In genomic region chr6:89673135-89673780, GRCm38 (mm10) we compare ENCODE assay signal across 17 mouse cellular contexts. TPM values are rescaled to one million over a fixed set of nuclear protein-coding genes. Genes with fewer than 3 reads are reported as not detected.
DNase-seq lines count a peak whose midpoint lies in the region; ATAC-seq lines count a peak whose summit lies in the region.
"Had no signal": no experiment of that assay in that cellular context is flagged by ENCODE, and none has a peak within 500 bp of the region (broad histone marks: within the 10 kb centered on the region; RNA-seq: fewer than 3 reads in every experiment).

No protein-coding gene starts in this region.

- ATAC-seq in hindbrain, embryonic 14.5 days (ENCODE audit: low FRiP score): peak; percentile 49; the same call in 1 of the 2 replicates
- peak; percentile 81 for ATAC-seq in hindbrain, embryonic 16.5 days

- H3K4me3 ChIP-seq in hindbrain, embryonic 14.5 days (replicated peaks; ENCODE audit: low read length): no peak overlapping the region
- no peak overlapping the region for H3K4me3 ChIP-seq in hindbrain, embryonic 10.5 days
- H3K4me3 ChIP-seq in hindbrain, embryonic 16.5 days (ENCODE audit: low read length): no peak overlapping the region
- H3K4me3 ChIP-seq: midbrain, embryonic 12.5 days had no signal

- H3K9ac ChIP-seq in hindbrain, embryonic 14.5 days: no peak overlapping the region
- no peak overlapping the region for H3K9ac ChIP-seq in hindbrain, embryonic 16.5 days (ENCODE audit: low read depth, low read length)
- H3K9ac ChIP-seq: midbrain, embryonic 12.5 days had no signal

- H3K9me3 ChIP-seq in hindbrain, embryonic 14.5 days (ENCODE audit: control insufficient read depth, low read length): no peaks in the 10 kb centered on the region
- no peaks in the 10 kb centered on the region for H3K9me3 ChIP-seq in hindbrain, embryonic 10.5 days
- H3K9me3 ChIP-seq in hindbrain, embryonic 16.5 days (ENCODE audit: control insufficient read depth, low read length): no peaks in the 10 kb centered on the region
- H3K9me3 ChIP-seq: midbrain, embryonic 12.5 days had no signal

- H3K36me3 ChIP-seq in hindbrain, embryonic 14.5 days (replicated peaks; ENCODE audit: control insufficient read depth, insufficient read depth): peaks cover 19% of the 10 kb centered on the region
- H3K36me3 ChIP-seq in hindbrain, embryonic 10.5 days: peaks cover 12% of the 10 kb centered on the region
- H3K36me3 ChIP-seq in hindbrain, embryonic 16.5 days (ENCODE audit: control insufficient read depth, insufficient read depth, low read length): peaks cover 5% of the 10 kb centered on the region

- DNase-seq in hindbrain, embryonic 14.5 days (ENCODE audit: low spot score): no peak
- DNase-seq in hindbrain, embryonic 10.5 days (ENCODE audit: low spot score): no peak
- DNase-seq in testis, postnatal 10 days (ENCODE audit: low spot score): peak; percentile 37
- no peak for DNase-seq in testis, postnatal 14 days (ENCODE audit: low spot score)
- DNase-seq in adrenal gland, adult 18-20 months (ENCODE audit: low spot score in 2 of 2): no peak
- no peak for DNase-seq in B cell, adult 2 months
- DNase-seq: heart, postnatal 36 days; lung, postnatal 14 days; right cerebral cortex, postnatal 14 days; thymus, postnatal 36 days had no signal

- 80% methylated on average over 11 of the region's 11 CpGs for WGBS in hindbrain, embryonic 14.5 days
- WGBS in hindbrain, embryonic 10.5 days: 91% methylated on average over 11 of the region's 11 CpGs
- WGBS in hindbrain, embryonic 16.5 days: 69% methylated on average over 11 of the region's 11 CpGs

- no peaks in the 10 kb centered on the region for H3K27me3 ChIP-seq in hindbrain, embryonic 14.5 days (ENCODE audit: control insufficient read depth, insufficient read depth, low read length)
- H3K27me3 ChIP-seq in hindbrain, embryonic 10.5 days (ENCODE audit: insufficient read depth, poor library complexity, severe bottlenecking): no peaks in the 10 kb centered on the region
- no peaks in the 10 kb centered on the region for H3K27me3 ChIP-seq in hindbrain, embryonic 16.5 days (replicated peaks; ENCODE audit: control insufficient read depth, insufficient read depth, low read length)
- H3K27me3 ChIP-seq: midbrain, embryonic 12.5 days had no signal

- no peaks in the 10 kb centered on the region for H3K4me1 ChIP-seq in hindbrain, embryonic 14.5 days (replicated peaks; ENCODE audit: control insufficient read depth, insufficient read depth, low read length)
- no peaks in the 10 kb centered on the region for H3K4me1 ChIP-seq in hindbrain, embryonic 10.5 days (replicated peaks)
- H3K4me1 ChIP-seq in hindbrain, embryonic 16.5 days (ENCODE audit: control insufficient read depth, insufficient read depth, low read depth, low read length): no peaks in the 10 kb centered on the region; the same call in 1 of the 2 replicates
- H3K4me1 ChIP-seq: midbrain, embryonic 12.5 days had no signal

- no peak overlapping the region; the same call in 1 of the 2 replicates for H3K27ac ChIP-seq in hindbrain, embryonic 14.5 days
- no peak overlapping the region for H3K27ac ChIP-seq in hindbrain, embryonic 10.5 days
- H3K27ac ChIP-seq in hindbrain, embryonic 16.5 days (ENCODE audit: low read depth, low read length): peak overlapping the region; percentile 16; the same call in 1 of the 2 replicates
- H3K27ac ChIP-seq: midbrain, embryonic 12.5 days had no signal

- no peak overlapping the region for H3K4me2 ChIP-seq in hindbrain, embryonic 14.5 days (replicated peaks)
- H3K4me2 ChIP-seq in hindbrain, embryonic 16.5 days (ENCODE audit: low read length): no peak overlapping the region
- H3K4me2 ChIP-seq: midbrain, embryonic 12.5 days had no signal

RNA-seq across cellular contexts. Expression of gene Txnrd3, which starts 29.5 kb away (rescaled TPM):
- polyA plus RNA-seq in hindbrain, embryonic 14.5 days (2014; fragmentation: Nextera tagmentation; extraction: Ambion mirVana): 16.0 and 17.1 TPM in 2 replicates
- 9.9 and 12.0 TPM in 2 replicates for polyA plus RNA-seq in hindbrain, embryonic 10.5 days (2016; fragmentation: Nextera tagmentation; extraction: Ambion mirVana)
- 12.9 and 15.0 TPM in 2 replicates for polyA plus RNA-seq in hindbrain, embryonic 16.5 days (2015; fragmentation: Nextera tagmentation; extraction: Ambion mirVana)
- 10 to 100 TPM; 10.2 to 10.7 TPM for total RNA-seq in adrenal gland, adult 18-20 months (2021)

RNA-seq across cellular contexts. Expression of gene Vmn1r40, which starts 34.1 kb away (rescaled TPM):
- not detected in 2 replicates for polyA plus RNA-seq in hindbrain, embryonic 14.5 days (2014; fragmentation: Nextera tagmentation; extraction: Ambion mirVana)
- not detected in 2 replicates for polyA plus RNA-seq in hindbrain, embryonic 10.5 days (2016; fragmentation: Nextera tagmentation; extraction: Ambion mirVana)
- polyA plus RNA-seq in hindbrain, embryonic 16.5 days (2015; fragmentation: Nextera tagmentation; extraction: Ambion mirVana): not detected in 2 replicates
- not detected for total RNA-seq in adrenal gland, adult 18-20 months (2021)
- total RNA-seq: common myeloid progenitor, adult 5-6 weeks; gastrocnemius, postnatal 4 days; heart, postnatal 36 days; layer of hippocampus, postnatal 14 days had no signal
- polyA plus RNA-seq: kidney, embryonic 16.5 days; limb, embryonic 14.5 days; midbrain, embryonic 12.5 days had no signal
